Mouse (Mus musculus) fibroblast of lung, adult 2 months (primary cell): Measurements from ENCODE around the gene Gm15737.

Experiments used
- DNase-seq: peaks from one replicate; pipeline ENCODE4 v3.0.0-alpha.2; 2011; ENCODE audit warnings: low read depth

Gm15737 gene

DNA sequence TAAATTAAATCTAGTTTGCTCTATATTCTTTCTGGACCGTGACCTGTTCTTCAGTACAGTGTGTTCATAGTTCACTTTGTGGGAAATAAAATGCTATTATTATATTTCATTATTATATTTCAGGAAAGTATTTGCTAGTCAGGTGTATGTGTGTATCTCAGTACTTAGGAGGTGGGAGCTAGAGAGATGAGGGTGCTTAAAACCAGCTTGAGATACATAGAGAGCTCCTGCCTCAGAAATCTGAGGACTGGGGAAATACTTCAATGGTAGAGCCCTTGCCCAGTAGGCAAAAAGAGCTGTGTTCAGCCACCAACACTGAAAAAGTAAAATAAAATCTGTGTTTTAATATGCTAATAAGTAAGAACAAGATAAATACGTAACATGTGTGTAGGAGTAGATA lies 6.2 kb downstream of the Gm15737 start:
- no peak for DNase-seq

DNA sequence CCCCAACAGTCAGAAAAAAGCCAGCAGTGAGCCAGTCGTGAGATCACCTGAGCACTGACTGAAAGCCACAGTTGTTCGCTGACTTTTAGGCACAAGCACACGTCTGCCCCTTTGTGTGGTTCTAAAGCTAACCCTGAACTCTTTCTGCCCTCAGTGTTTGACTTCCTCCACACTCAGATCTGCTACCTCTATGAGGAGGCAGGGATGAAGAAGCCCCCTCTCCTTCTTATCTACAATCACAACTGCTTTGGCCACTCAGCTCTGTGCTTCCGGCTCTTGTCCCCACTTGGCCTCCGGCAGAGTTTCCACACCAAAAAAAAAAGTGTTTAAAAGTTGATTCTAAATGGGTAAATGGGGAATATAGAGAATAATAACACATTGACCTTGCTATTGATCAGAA lies 7.0 kb downstream of the Gm15737 start:
- no peak for DNase-seq

DNA sequence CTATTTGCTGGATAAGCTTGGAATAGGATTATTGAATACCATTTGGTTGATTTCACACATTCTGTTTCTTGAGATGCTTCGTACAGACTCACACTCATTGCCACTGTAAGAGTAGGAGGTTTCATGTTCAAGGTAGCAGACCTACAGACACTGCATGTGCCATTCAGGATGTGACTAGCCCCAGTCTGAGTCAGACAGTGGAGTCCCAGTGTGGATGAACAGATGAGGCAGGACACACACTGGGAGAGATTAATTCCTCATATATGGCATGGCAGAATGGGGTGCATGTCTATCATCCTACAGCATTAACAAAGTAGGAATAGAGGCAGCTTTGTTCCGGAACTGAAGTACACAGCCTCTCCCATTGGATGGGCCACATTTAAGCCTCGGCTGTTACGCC lies 8.1 kb downstream of the Gm15737 start:
- no peak for DNase-seq

DNA sequence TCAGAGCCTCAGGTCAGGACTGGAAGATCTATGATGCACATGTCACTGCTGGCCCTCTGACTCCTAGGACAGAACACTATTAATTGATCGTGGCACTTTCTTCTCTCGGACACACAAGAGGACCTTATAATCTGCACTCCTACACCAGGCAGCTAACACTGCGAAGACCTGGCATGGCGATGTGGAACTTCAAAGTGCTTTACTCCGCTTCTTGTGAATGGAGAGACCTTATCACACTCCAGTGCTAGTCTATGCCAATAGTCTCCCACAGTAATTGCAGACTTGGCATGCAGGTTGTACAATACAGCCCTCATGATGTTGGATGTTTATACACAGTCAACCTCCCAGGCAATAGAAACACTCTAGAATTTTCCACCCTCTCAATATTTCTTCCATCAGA lies 9.6 kb downstream of the Gm15737 start:
- no peak for DNase-seq

DNA sequence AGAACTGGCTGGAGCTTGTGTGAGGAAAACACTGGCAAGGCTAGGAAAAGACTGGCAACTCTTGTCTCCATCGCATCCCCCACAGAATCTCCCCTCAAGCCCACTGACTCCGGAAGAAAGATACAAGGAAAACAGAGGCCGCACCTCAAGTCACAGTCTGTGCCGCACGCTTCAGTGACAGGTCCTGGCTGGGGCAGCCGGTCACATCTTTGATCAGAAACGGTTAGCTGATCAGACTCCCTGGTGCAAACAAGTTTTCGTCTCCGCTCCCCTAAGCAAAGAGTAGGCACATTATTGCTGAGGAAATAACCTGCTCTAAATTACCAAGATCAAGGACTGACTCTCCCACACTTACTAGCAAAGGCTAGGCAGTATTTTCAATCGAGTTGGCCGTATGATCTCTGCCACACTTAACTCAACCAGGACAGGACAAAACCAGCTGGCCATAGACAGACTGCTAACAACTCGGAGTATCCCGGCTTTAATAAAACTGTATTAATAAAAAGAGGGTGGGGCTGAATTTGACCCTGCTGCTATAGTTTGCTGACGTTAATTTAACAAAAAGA lies 10.6 kb downstream of the Gm15737 start:
- no peak for DNase-seq

DNA sequence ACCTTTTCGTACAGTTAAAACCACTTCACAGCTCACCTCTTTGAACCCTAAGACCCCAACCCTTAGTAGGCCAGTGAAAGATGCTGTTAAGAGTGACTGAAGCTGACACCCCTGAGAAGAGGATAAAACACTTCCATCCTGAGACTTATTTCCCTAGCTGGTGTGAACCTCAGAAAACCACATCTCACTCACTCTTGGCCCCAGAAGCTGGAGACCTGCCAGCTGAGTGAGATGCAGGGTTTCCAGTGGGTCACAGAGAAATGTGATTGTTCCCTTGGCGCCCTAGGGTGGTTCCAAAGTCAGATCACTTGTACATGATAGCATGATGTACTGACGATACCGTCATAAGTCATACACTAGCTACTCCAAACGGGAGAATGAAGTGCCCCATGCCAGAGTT lies 13.3 kb downstream of the Gm15737 start:
- DNase-seq = no peak

DNA sequence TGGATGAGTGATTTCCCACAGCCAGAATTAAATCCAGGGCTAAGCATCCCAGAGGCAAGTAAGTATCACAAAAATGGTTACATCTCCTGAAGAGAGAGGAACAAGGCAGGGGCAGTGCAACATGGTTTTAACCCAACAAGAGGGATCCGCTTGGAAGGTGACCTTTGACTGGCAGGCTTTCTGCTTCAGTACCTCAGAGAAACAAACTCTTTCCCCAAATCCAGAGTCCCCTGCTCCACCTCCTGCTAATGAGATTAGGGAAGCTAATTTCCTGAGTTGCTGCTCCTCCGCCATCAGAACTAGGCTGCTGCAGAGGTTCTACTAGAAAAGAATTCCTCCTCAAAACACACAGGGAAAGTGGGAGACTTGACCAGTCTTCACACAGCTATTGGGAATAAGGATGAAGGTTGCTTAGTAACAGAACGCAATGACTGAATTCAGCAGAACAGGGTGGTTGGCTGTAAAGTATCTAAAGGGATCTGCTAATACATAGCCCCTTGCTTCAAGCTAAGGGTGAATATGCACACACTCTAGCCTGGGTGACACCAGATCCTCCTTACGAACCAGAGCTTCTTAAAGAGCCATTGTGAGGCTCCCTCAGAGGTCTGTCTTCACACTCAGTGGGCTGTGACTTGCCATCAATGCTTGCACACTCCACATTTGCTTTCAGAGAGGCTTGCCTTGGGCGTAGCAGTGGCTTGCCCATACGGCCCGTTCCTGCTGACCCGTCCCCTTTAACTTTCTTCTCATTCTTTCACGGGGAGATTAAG lies 14.2 kb downstream of the Gm15737 start:
- DNase-seq = no peak

DNA sequence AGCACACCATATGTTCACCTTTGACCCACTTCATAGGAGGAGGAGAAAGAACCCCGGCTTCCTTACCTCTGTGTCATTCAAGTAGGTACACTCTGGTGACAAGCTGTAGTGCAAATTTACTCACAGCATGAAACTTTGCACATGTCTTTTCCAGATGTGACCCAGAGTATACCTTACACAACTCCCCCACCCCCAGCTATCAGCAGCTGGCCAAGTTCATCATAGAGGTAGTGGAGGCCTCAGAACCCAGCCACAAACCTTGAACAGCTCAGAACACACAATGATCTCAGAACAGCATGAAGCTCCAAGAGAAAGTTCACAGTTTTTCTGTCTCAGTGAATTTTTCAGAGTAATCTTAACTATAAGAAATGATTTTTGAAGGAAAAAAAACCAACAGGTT lies 22.4 kb downstream of the Gm15737 start:
- no peak for DNase-seq

DNA sequence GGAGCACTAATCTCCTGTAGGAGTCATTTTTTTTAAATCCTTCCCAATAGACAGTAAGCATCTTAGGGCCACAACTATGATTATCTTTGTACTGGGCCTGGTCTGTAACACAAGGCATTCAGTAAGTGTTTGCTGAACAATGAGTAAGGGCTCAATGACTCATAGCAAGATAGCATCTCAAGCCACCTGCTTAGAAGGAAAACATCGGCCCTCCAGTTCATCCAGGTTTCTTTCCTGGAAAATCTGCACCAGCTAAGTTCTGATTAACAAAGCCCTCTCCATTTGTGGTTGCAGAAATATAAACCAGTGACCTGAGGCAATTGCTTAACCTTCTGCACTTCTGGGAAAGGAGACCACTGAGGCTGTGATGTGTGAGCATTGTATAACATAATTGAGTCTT lies 34.9 kb downstream of the Gm15737 start:
- DNase-seq = no peak

DNA sequence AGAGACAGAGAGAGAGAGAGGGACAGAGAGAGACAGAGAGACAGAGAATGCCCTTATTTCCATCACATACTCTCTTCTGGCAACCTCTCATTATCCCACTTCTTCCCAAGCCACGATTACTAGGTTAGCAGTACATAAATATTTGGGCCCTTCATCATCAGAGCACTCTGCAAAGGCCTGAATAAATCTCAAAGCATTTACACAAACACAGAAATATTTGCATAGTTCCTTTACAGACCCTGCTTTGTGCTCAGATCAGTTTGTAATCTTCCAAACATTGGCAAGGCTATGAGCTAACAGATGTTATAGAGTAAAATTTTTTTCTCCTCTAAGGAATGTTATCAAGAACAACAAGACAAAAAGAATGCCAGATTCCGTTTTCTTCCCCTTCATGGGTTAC lies 35.3 kb downstream of the Gm15737 start:
- no peak for DNase-seq

DNA sequence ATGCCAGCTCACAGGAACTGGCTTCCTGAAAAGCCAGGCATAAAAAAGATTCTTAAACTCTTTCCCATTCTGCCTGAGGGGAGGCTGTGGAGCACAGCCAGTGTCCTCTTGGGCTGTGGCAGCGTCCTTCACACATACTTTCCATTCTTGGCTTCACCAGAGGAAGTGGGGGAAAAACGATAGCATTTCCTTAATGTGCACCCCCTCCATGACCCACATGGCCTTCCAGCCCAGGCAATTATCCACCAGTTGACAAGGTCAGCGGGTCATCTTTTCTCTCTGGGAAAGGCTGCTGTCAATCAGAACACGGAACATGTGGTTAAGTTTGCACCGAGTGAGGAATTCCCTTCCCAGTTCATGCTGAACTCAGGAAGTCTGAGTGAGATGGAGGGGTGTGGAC lies 36.8 kb downstream of the Gm15737 start:
- no peak for DNase-seq

DNA sequence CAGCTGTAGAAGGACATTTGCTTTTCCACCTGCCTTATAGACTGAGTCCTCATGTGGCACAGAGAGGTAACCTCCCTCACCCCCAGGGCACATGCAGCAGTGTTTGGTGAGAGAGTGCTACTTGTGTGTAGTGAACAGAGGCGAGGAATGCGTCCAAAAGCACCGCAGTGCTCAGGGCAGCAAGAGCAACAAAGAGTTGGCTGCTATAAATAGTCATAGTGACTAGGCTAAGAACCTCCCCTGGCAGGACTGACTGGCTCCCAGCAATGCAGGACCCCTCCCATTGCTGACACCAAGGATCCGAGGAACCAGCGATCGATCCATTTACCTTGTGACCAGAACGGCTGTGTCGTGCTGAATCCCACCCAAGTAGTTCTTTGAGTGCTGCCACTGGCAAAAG lies 40.2 kb downstream of the Gm15737 start:
- no peak for DNase-seq

DNA sequence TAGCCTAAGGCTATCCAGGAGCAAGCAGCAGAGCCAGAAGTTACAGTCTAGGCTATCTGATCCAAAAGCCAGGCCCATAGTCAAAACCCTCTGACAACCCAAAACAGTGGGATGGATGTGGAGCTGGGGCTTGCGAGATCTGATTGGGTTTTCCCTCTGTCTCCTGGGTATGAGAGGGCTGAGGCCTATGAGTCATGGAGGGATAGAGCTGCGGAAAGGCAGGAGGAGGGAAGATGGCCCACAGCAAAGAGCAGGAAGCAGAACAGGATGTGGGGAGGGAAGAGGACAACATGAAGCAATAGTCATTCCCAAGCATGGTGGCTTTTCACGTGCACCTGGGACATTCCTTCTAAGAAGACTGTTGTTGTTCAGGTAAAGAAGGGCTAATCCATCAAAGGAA lies 41.5 kb downstream of the Gm15737 start:
- DNase-seq = no peak

DNA sequence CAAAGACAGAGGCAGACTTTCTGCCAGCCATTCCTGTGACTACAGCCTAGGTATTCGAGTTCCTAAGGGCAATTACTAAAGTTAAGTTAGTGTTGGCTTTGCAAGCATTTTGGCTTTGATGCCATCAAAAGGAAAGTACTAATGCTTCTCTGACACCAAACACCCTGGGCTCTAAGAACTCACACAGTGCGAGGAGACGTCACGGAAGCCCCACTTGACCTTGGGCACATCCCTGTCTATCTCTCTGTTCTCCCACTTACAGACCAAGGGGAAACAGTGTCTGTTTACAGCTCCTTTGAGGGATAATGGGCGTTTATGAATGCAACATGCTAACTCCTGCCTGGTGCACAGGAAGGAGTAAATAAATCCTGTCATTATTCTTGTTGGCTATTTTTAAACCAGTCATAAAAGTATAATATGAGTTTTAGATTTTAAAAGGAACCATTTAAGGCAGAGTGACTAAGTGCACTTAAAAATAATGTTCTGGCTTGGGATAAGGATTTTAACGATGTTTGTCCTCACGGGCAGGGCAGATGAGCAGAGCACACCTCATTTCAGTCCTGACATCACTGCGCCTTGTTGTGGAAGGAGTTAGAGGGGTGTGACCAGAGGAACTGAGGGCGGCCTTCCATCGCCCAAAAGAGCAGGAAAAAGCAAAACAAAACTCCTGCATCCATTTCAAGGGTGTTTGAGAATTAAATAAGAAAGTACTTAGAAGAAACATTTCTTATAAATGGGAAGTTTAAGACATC lies 52.0 kb downstream of the Gm15737 start:
- no peak for DNase-seq

DNA sequence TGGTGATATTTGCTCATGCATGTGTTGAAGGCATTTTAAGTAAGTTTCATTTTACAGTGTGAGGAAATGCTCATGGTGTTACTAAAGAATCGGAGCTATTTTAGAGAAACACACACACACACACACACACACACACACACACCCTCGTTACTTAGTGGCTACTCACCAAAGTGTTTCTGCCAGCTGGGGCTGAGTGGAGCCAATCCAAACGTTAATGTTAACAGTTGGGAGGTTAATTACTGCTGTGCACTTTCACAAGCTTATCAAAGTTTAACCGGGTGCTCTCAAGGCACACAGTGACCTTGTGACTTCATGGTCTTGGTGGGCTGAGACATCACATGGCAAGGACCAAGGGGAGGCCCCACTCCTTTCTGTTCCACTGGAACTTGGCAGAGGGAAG lies 52.7 kb downstream of the Gm15737 start:
- no peak for DNase-seq

DNA sequence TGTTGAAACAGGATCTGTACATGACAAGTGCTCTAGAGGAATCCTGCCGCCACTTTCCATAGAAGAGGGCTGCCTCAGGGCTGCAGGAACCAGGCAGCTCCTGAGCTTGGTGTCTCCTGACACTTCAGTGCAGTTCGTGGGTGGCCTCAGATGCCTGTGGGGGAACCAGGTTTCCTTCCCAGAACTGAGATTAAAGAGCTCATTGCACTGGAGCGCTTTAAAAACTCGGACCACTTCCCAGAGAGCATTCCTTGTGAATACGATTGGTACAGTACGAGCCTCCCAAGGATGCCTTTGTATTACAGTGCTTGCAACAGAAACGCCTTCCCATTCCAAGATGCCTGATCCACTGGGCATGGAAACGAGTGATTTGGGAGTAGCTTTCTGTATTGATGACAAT lies 55.4 kb downstream of the Gm15737 start:
- no peak for DNase-seq

DNA sequence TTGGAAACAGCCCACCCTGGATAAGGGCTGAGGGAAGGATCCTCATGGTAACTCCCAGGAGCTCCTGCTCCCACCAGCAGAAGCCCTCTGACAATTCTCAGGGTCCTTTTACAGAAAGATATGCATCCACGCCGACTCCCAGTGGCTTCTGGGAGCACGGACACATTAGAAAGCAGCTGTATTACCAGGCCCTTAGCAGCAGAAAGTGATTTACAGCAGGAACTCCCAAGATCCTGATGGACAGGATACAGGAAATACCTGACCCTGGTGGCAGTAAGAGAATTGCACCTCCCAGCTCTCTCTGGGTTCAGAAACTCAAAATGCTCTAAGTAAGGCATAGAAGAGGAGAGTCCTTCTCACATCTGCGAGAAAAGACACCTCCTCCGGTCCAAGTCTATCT lies 59.1 kb downstream of the Gm15737 start:
- no peak for DNase-seq
